22 mouse cellular contexts compared by ENCODE assay signal in genomic region chr6:30621986-30622389, GRCm38 (mm10). TPM values are rescaled to one million over a fixed set of nuclear protein-coding genes. Genes with fewer than 3 reads are reported as not detected.
A peak's percentile ranks its signal among the peaks of the same experiment; 100 is the strongest.
DNase-seq lines count a peak whose midpoint lies in the region; ATAC-seq and TF ChIP-seq lines count a peak whose summit lies in the region.
"Had no signal": no experiment of that assay in that cellular context is flagged by ENCODE, and none has a peak within 500 bp of the region (broad histone marks: within the 10 kb centered on the region; RNA-seq: fewer than 3 reads in every experiment).

No protein-coding gene starts in this region.

- peaks cover 50% of the 10 kb centered on the region for H3K4me1 ChIP-seq in heart, embryonic 15.5 days (replicated peaks)
- H3K4me1 ChIP-seq in lung, embryonic 14.5 days (ENCODE audit: insufficient read depth): peaks cover 13% of the 10 kb centered on the region

- no peak for TF ChIP-seq CTCF in lung, embryonic 14.5 days (IDR thresholded peaks at IDR 0.05; ENCODE audit: low read depth)

- no peak overlapping the region for H3K4me3 ChIP-seq in heart, embryonic 15.5 days
- H3K4me3 ChIP-seq in lung, embryonic 14.5 days (ENCODE audit: low read depth, low read length): no peak overlapping the region
- H3K4me3 ChIP-seq: left cerebral cortex, adult 2 months; neural tube, embryonic 13.5 days had no signal

- peak; percentile 22 for DNase-seq in embryo, embryonic 10 days (ENCODE audit: low spot score)
- no peak for DNase-seq in embryo, embryonic 11 days
- DNase-seq in heart, adult 11 months: no peak
- DNase-seq in lung, embryonic 14.5 days: peak; percentile 89
- no peak for DNase-seq in lung, adult 18-20 months
- peak; percentile 21 for DNase-seq in MN1 (ENCODE audit: low spot score)
- no peak for DNase-seq in kidney, postnatal 4 days
- DNase-seq: adrenal gland, postnatal 10 days; cerebellum, adult 9-11 months; forebrain, postnatal 0 days; kidney, adult 9 months; left cerebral cortex, postnatal 4 days; midbrain, embryonic 14.5 days; right cerebral cortex, adult 18-20 months; thymus, postnatal 25 days had no signal

- no peak overlapping the region for H3K4me2 ChIP-seq in heart, embryonic 15.5 days
- no peak overlapping the region for H3K4me2 ChIP-seq in lung, embryonic 14.5 days
- H3K4me2 ChIP-seq: neural tube, embryonic 13.5 days had no signal

- no peak overlapping the region for H3K9ac ChIP-seq in heart, embryonic 15.5 days
- H3K9ac ChIP-seq in lung, embryonic 14.5 days: no peak overlapping the region
- H3K9ac ChIP-seq: forebrain, postnatal 0 days; liver, embryonic 14.5 days; neural tube, embryonic 13.5 days had no signal

- H3K27ac ChIP-seq in heart, embryonic 15.5 days: peak overlapping the region; percentile 84
- peak overlapping the region; percentile 48; the same call in 1 of the 2 replicates for H3K27ac ChIP-seq in lung, embryonic 14.5 days (ENCODE audit: low read depth)
- H3K27ac ChIP-seq: left cerebral cortex, adult 2 months; liver, embryonic 14.5 days; neural tube, embryonic 13.5 days had no signal

- peak; percentile 67 for ATAC-seq in heart, embryonic 15.5 days (replicated peaks; ENCODE audit: insufficient number of reproducible peaks, insufficient read depth, low FRiP score, low read depth)
- ATAC-seq in lung, embryonic 14.5 days (ENCODE audit: insufficient read depth): peak; percentile 86
- ATAC-seq: forebrain, postnatal 0 days; Patski had no signal

- H3K9me3 ChIP-seq in heart, embryonic 15.5 days (replicated peaks): no peaks in the 10 kb centered on the region
- no peaks in the 10 kb centered on the region for H3K9me3 ChIP-seq in lung, embryonic 14.5 days (ENCODE audit: low read depth, low read length)
- H3K9me3 ChIP-seq: neural tube, embryonic 13.5 days had no signal

- no peaks in the 10 kb centered on the region for H3K27me3 ChIP-seq in heart, embryonic 15.5 days
- no peaks in the 10 kb centered on the region for H3K27me3 ChIP-seq in lung, embryonic 14.5 days (ENCODE audit: insufficient read depth, low read length)
- H3K27me3 ChIP-seq: neural tube, embryonic 13.5 days had no signal

- no peaks in the 10 kb centered on the region for H3K36me3 ChIP-seq in heart, embryonic 15.5 days
- no peaks in the 10 kb centered on the region for H3K36me3 ChIP-seq in lung, embryonic 14.5 days (ENCODE audit: insufficient read depth)
- H3K36me3 ChIP-seq: neural tube, embryonic 13.5 days had no signal

- WGBS in heart, embryonic 15.5 days: 18% methylated on average over 4 of the region's 4 CpGs
- 21% methylated on average over 4 of the region's 4 CpGs for WGBS in lung, embryonic 14.5 days

RNA-seq across cellular contexts. Expression of gene Cpa5, which starts 11.2 kb away (rescaled TPM):
- 0.32 and 0.58 TPM in 2 replicates for polyA plus RNA-seq in heart, embryonic 15.5 days (2015; fragmentation: Nextera tagmentation; extraction: Ambion mirVana)
- polyA plus RNA-seq in lung, embryonic 14.5 days (2014; fragmentation: Nextera tagmentation; extraction: Ambion mirVana): 0.11 TPM in 1 of 2 replicates, not detected in the other
- polyA plus RNA-seq: forebrain, postnatal 0 days; hindbrain, embryonic 11.5 days; midbrain, embryonic 14.5 days; neural tube, embryonic 13.5 days had no signal

RNA-seq across cellular contexts. Expression of gene Cpa1, which starts 17.0 kb away (rescaled TPM):
- 3.2 and 5.0 TPM in 2 replicates for polyA plus RNA-seq in heart, embryonic 15.5 days (2015; fragmentation: Nextera tagmentation; extraction: Ambion mirVana)
- 1.9 and 3.0 TPM in 2 replicates for polyA plus RNA-seq in lung, embryonic 14.5 days (2014; fragmentation: Nextera tagmentation; extraction: Ambion mirVana)
- polyA plus RNA-seq: cortical plate, adult 2 months; Patski had no signal

RNA-seq across cellular contexts. Expression of gene Cpa4, which starts 53.8 kb away (rescaled TPM):
- polyA plus RNA-seq in heart, embryonic 15.5 days (2015; fragmentation: Nextera tagmentation; extraction: Ambion mirVana): 1.6 and 2.4 TPM in 2 replicates
- polyA plus RNA-seq in lung, embryonic 14.5 days (2014; fragmentation: Nextera tagmentation; extraction: Ambion mirVana): 0.07 and 0.14 TPM in 2 replicates
- polyA plus RNA-seq: Patski had no signal

Comparison
In these comparisons a context has a peak if more than half of its experiments do, and no peak if none do; other contexts are left out.
1. DNase-seq: peak in embryo, embryonic 10 days (single experiment), lung, embryonic 14.5 days (single experiment) and MN1 (single experiment); none in embryo, embryonic 11 days (single experiment), heart, adult 11 months (single experiment), lung, adult 18-20 months (0 of 2) and kidney, postnatal 4 days (0 of 2).